Mouse (Mus musculus) limb, embryonic 12.5 days (tissue): ENCODE data around the gene G3bp1. TPM values are rescaled to one million over a fixed set of nuclear protein-coding genes. Genes with fewer than 3 reads are reported as not detected.

Source experiments
- microRNA-seq: library from miRNA; unstranded; fragments of <30 nt; microRNA quantifications from one replicate; pipeline ENCODE4, GENCODE M21; 2017
- polyA plus RNA-seq: library from polyadenylated mRNA; unstranded; fragments of >200 nt; fragmentation: Nextera tagmentation; extraction: Ambion mirVana; gene quantifications from 2 replicates; pipeline ENCODE4 v1.2.1, GENCODE M21; 2016

Gene G3bp1
- polyA plus RNA-seq, 1 experiment from 2014 or later, result 246 TPM

Small RNA genes lying within 50 kb of the gene (microRNA-seq; reads per million reads assigned to microRNA genes)
- not detected for gene Mir7652

Other genes with a start within 250 kb of the G3bp1 start
- gene Fat2, start 133.1 kb upstream of the G3bp1 start, polyA plus RNA-seq, result 0.18 and 0.22 TPM in 2 replicates
- 444 and 488 TPM in 2 replicates for gene Sparc, start 46.5 kb upstream of the G3bp1 start, polyA plus RNA-seq
- gene Atox1, start 8.4 kb upstream of the G3bp1 start, polyA plus RNA-seq, result 264 and 265 TPM in 2 replicates
- not detected in 2 replicates for gene Glra1, start 138.5 kb downstream of the G3bp1 start, polyA plus RNA-seq